Mouse (Mus musculus) kidney, adult 2 months (tissue): ENCODE data around the gene Csf3.

Experiments
- CTCF ChIP-seq: fragments of 200-500 bp; conservative IDR thresholded peaks from 2 replicates; pipeline ENCODE4 v1.5.1; 2011; ENCODE audit warnings: low read depth, mild to moderate bottlenecking, control low read depth, low read length, moderate library complexity, mixed read lengths; ENCODE audit not compliant: insufficient read depth, insufficient read length
- POLR2A ChIP-seq: fragments of 200-500 bp; IDR thresholded peaks from one replicate; pipeline ENCODE4 v1.6.1; 2011; ENCODE audit warnings: low read depth, low read length, control low read depth

DNA sequence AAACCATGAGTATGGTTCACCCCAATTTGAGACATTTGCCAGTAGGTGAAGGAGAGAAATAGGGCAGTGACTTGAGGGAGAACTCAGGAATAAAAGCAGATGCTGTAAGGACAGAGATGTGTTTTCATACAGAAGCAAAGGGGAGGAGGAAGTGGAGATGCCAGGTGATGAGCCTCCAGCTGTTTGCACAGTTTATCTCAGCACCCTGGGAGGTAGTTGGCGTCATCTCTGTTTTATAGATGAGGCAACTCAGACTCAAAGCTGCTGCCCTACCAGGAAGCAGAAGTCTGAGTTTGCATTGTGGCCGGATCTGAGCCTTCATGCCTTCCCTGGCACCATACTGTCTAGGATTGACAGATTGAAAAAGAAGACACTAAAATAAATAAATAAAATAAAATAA lies 32.1 kb upstream of the Csf3 start:
- TF ChIP-seq POLR2A = no peak
- TF ChIP-seq CTCF = no peak
